Mouse (Mus musculus) activated CD4-positive, CD25-positive, alpha-beta regulatory T cell, adult 4 months (primary cell): Measurements from ENCODE around the gene Ssc4d. TPM values are rescaled to one million over a fixed set of nuclear protein-coding genes. Genes with fewer than 3 reads are reported as not detected.

Experiments used
- polyA plus RNA-seq, 2 experiments: library from polyadenylated mRNA; unstranded; fragments of 100-300 nt; shearing (Covaris generic); gene quantifications; one replicate each; pipeline ENCODE4 v1.2.1; 2017

Ssc4d gene
- polyA plus RNA-seq, 2 experiments from 2014 or later = 1.7 to 2.4 TPM

Other genes with a start within 250 kb of the Ssc4d start
- gene Tmem120a, start 230.1 kb downstream of the Ssc4d start, polyA plus RNA-seq = 10 to 100 TPM; 41.4 to 47.0 TPM
- gene Styxl1, start 196.1 kb downstream of the Ssc4d start, polyA plus RNA-seq = under 1 TPM in 1 of 2 experiments, not detected in 1; 0.95 TPM
- 100 to 1,000 TPM; 625 to 710 TPM for gene Mdh2, start 196.1 kb downstream of the Ssc4d start, polyA plus RNA-seq
- gene Srrm3, start 167.6 kb downstream of the Ssc4d start, polyA plus RNA-seq = not detected
- gene Hspb1, start 86.6 kb downstream of the Ssc4d start, polyA plus RNA-seq = not detected
- 10 to 100 TPM; 34.1 to 56.7 TPM for gene Ywhag, start 39.9 kb downstream of the Ssc4d start, polyA plus RNA-seq
- gene Zp3, start 5.6 kb upstream of the Ssc4d start, polyA plus RNA-seq = not detected
- gene Dtx2, start 20.3 kb upstream of the Ssc4d start, polyA plus RNA-seq = 10 to 100 TPM; 10.6 to 13.8 TPM
- not detected for gene Upk3b, start 64.0 kb upstream of the Ssc4d start, polyA plus RNA-seq
- not detected for gene Upk3bl, start 80.0 kb upstream of the Ssc4d start, polyA plus RNA-seq
- gene Rasa4, start 109.4 kb upstream of the Ssc4d start, polyA plus RNA-seq = 1 to 10 TPM; 1.8 to 2.2 TPM
- gene Polr2j, start 142.1 kb upstream of the Ssc4d start, polyA plus RNA-seq = 100 to 1,000 TPM; 124 to 138 TPM
- 10 to 100 TPM; 31.7 to 35.3 TPM for gene Lrwd1, start 161.5 kb upstream of the Ssc4d start, polyA plus RNA-seq
- 10 to 100 TPM; 49.3 to 56.2 TPM for gene Alkbh4, start 161.6 kb upstream of the Ssc4d start, polyA plus RNA-seq
- 10 to 100 TPM; 62.2 to 74.1 TPM for gene Orai2, start 196.2 kb upstream of the Ssc4d start, polyA plus RNA-seq
- 10 to 100 TPM; 45.0 to 50.4 TPM for gene Prkrip1, start 224.4 kb upstream of the Ssc4d start, polyA plus RNA-seq